Mouse (Mus musculus) embryo, embryonic 9.5 days (tissue): ENCODE measurements at regions not wholly inside any gene's neighbourhood (a gene's known extent, or its start where the extent isn't known, plus 50 kb on each side); places are given as distances from the start of the nearest gene placed in this dataset.

Experiments used
- DNase-seq: peaks from one replicate; pipeline ENCODE4 v3.0.0-alpha.2; 2017; ENCODE audit errors: extremely low spot score

- DNase-seq, result no peak
Observed at GRCm38 (mm10) chr11:93808431-93808830, 77.1 kb downstream of the Utp18 start.

GRCm38 (mm10) chr11:93807205-93807604 is 78.4 kb downstream of the Utp18 start:
- no peak for DNase-seq

- DNase-seq, result no peak
Observed at GRCm38 (mm10) chr11:93771143-93771940, 114.2 kb downstream of the Utp18 start.

GRCm38 (mm10) chr11:93765961-93766360 is 119.6 kb downstream of the Utp18 start:
- DNase-seq, result no peak

- peak; percentile 56 for DNase-seq
Observed at GRCm38 (mm10) chr11:93762832-93763530, 122.6 kb downstream of the Utp18 start.

- no peak for DNase-seq
Observed at GRCm38 (mm10) chr11:93757825-93758224, 127.7 kb downstream of the Utp18 start.

- no peak for DNase-seq
Observed at GRCm38 (mm10) chr11:93736618-93737017, 148.9 kb downstream of the Utp18 start.

- no peak for DNase-seq
Observed at GRCm38 (mm10) chr11:93733568-93734185, 151.9 kb downstream of the Utp18 start.

- DNase-seq, result no peak
Observed at GRCm38 (mm10) chr11:93729119-93729518, 156.4 kb downstream of the Utp18 start.

GRCm38 (mm10) chr11:93725242-93725641 is 160.3 kb downstream of the Utp18 start:
- DNase-seq, result no peak

GRCm38 (mm10) chr11:93719141-93719540 is 166.4 kb downstream of the Utp18 start:
- no peak for DNase-seq

- no peak for DNase-seq
Observed at GRCm38 (mm10) chr11:93709686-93710085, 175.9 kb downstream of the Utp18 start.

GRCm38 (mm10) chr11:93696982-93697541 is 188.5 kb downstream of the Utp18 start:
- DNase-seq, result no peak

GRCm38 (mm10) chr11:93696096-93696890 is 189.3 kb downstream of the Utp18 start:
- no peak for DNase-seq

GRCm38 (mm10) chr11:93683691-93684090 is 201.9 kb downstream of the Utp18 start:
- no peak for DNase-seq

- no peak for DNase-seq
Observed at GRCm38 (mm10) chr11:93676299-93676698, 209.3 kb downstream of the Utp18 start.

- DNase-seq, result no peak
Observed at GRCm38 (mm10) chr11:93672025-93672424, 213.5 kb downstream of the Utp18 start.

- no peak for DNase-seq
Observed at GRCm38 (mm10) chr11:93661657-93662056, 223.9 kb downstream of the Utp18 start.

- no peak for DNase-seq
Observed at GRCm38 (mm10) chr11:93660379-93660778, 225.2 kb downstream of the Utp18 start.

GRCm38 (mm10) chr11:93658719-93659118 is 226.8 kb downstream of the Utp18 start:
- DNase-seq, result no peak

- no peak for DNase-seq
Observed at GRCm38 (mm10) chr11:93655602-93656239, 229.8 kb downstream of the Utp18 start.
